Mouse (Mus musculus) midbrain, embryonic 11.5 days (tissue): ENCODE measurements around the gene Daw1. TPM values are rescaled to one million over a fixed set of nuclear protein-coding genes. Genes with fewer than 3 reads are reported as not detected.

ENCODE experiments used
- ATAC-seq: fragments of 200-750 bp; cut with Nextera tagmentation; 2 replicates; pipeline ENCODE4 v1.8.0; 2017; ENCODE audit warnings: moderate TSS enrichment, moderate library complexity; ENCODE audit not compliant: low FRiP score
- DNase-seq: peaks from one replicate; pipeline ENCODE4 v3.0.0; 2015; ENCODE audit warnings: low spot score; ENCODE audit errors: missing footprints
- H3K27ac ChIP-seq: fragments of 300-500 bp; sonication (generic); 2 replicates; pipeline ENCODE4 v1.5.1; 2014; ENCODE audit warnings: low read depth, low read length
- H3K27me3 ChIP-seq: fragments of 300-500 bp; sonication (generic); 2 replicates; pipeline ENCODE4 v1.6.1; 2014; ENCODE audit warnings: mild to moderate bottlenecking, low read length, moderate library complexity, mixed read lengths; ENCODE audit not compliant: control insufficient read depth, insufficient read depth
- H3K36me3 ChIP-seq: fragments of 300-500 bp; sonication (generic); 2 replicates; pipeline ENCODE4 v1.6.1; 2014; ENCODE audit warnings: mild to moderate bottlenecking, low read length, moderate library complexity, mixed read lengths; ENCODE audit not compliant: control insufficient read depth, insufficient read depth
- H3K4me1 ChIP-seq: fragments of 300-500 bp; sonication (generic); 2 replicates; pipeline ENCODE4 v1.6.1; 2014; ENCODE audit warnings: low read length; ENCODE audit not compliant: control insufficient read depth, insufficient read depth
- H3K4me2 ChIP-seq: fragments of 300-500 bp; sonication (generic); 2 replicates; pipeline ENCODE4 v1.6.1; 2014; ENCODE audit warnings: mild to moderate bottlenecking, moderate library complexity
- H3K4me3 ChIP-seq: fragments of 300-500 bp; sonication (generic); 2 replicates; pipeline ENCODE4 v1.5.1; 2014; ENCODE audit warnings: low read depth, low read length
- H3K9ac ChIP-seq: fragments of 300-500 bp; sonication (generic); 2 replicates; pipeline ENCODE4 v1.6.1; 2014; ENCODE audit warnings: low read length
- H3K9me3 ChIP-seq: fragments of 300-500 bp; sonication (generic); 2 replicates; pipeline ENCODE4 v1.6.1; 2016; ENCODE audit warnings: low read length; ENCODE audit not compliant: control insufficient read depth
- WGBS: fragments of 180-500 bp; shearing (Covaris S2); extraction: QIAGEN DNeasy Blood & Tissue Kit; methylation state at CpG from one replicate; pipeline ENCODE4 v1.1.7; 2014; 5-methylcytosine and 5-hydroxymethylcytosine counted together
- polyA plus RNA-seq: library from polyadenylated mRNA; unstranded; fragments of >200 nt; fragmentation: Nextera tagmentation; extraction: Ambion mirVana; gene quantifications from 2 replicates; pipeline ENCODE4 v1.2.1, GENCODE M21; 2014

The Daw1 gene
- polyA plus RNA-seq, 1 experiment from 2014 or later: 0.40 TPM

GRCm38 (mm10) chr1:83227946-83228345, 68.4 kb downstream of the Daw1 start:
- Histone ChIP-seq H3K4me3 (no peak overlapping the region), H3K4me2 (no peak overlapping the region), H3K4me1 (no peaks in the 10 kb centered on the region), H3K9ac (no peak overlapping the region), H3K9me3 (no peaks in the 10 kb centered on the region), H3K27ac (no peak overlapping the region), H3K27me3 (no peaks in the 10 kb centered on the region), H3K36me3 (no peaks in the 10 kb centered on the region)
- DNase-seq (no peak), ATAC-seq (no peak)
- WGBS: 92% methylated on average over 3 of the region's 3 CpGs

- no peaks in the 10 kb centered on the region for H3K4me1 ChIP-seq
- 75% methylated on average over 1 of the region's 1 CpGs for WGBS
Measured at GRCm38 (mm10) chr1:83248235-83248746, 88.7 kb downstream of the Daw1 start.

GRCm38 (mm10) chr1:83251746-83252145, 92.2 kb downstream of the Daw1 start:
- H3K4me1 ChIP-seq: no peaks in the 10 kb centered on the region
- H3K4me3 ChIP-seq: no peak overlapping the region
- H3K36me3 ChIP-seq: no peaks in the 10 kb centered on the region
- no peak for DNase-seq
- no peak for ATAC-seq
- no peak overlapping the region for H3K4me2 ChIP-seq
- H3K27me3 ChIP-seq: no peaks in the 10 kb centered on the region
- no peak overlapping the region for H3K9ac ChIP-seq
- no peak overlapping the region for H3K27ac ChIP-seq
- no peaks in the 10 kb centered on the region for H3K9me3 ChIP-seq
- whole genome bisulfite sequencing: 82% methylated on average over 1 of the region's 1 CpGs

More at GRCm38 (mm10) chr1:83248235-83248746, 88.7 kb downstream of the Daw1 start:
- no peaks in the 10 kb centered on the region for H3K27me3 ChIP-seq
- H3K36me3 ChIP-seq: no peaks in the 10 kb centered on the region
- H3K9ac ChIP-seq: no peak overlapping the region
- no peak overlapping the region for H3K4me3 ChIP-seq
- no peaks in the 10 kb centered on the region for H3K9me3 ChIP-seq
- DNase-seq (no peak), ATAC-seq (no peak)
- H3K4me2 ChIP-seq: no peak overlapping the region
- H3K27ac ChIP-seq: no peak overlapping the region

Other genes starting within 250 kb of the Daw1 start
- gene A030005L19Rik, start 246.4 kb upstream of the Daw1 start, polyA plus RNA-seq: 0.23 TPM in 1 of 2 replicates, not detected in the other
- gene A030014E15Rik, start 234.8 kb upstream of the Daw1 start, polyA plus RNA-seq: not detected in 2 replicates
- not detected in 2 replicates for gene Gm6217, start 228.4 kb upstream of the Daw1 start, polyA plus RNA-seq
- gene A030003K21Rik, start 216.4 kb upstream of the Daw1 start, polyA plus RNA-seq: not detected in 2 replicates
- not detected in 2 replicates for gene Gm7544, start 203.7 kb upstream of the Daw1 start, polyA plus RNA-seq
- gene Gm47955, start 199.5 kb upstream of the Daw1 start, polyA plus RNA-seq: not detected in 2 replicates
- gene Gm47959, start 159.2 kb upstream of the Daw1 start, polyA plus RNA-seq: not detected in 2 replicates
- gene Slc19a3, start 121.3 kb upstream of the Daw1 start, polyA plus RNA-seq: 0.33 and 0.83 TPM in 2 replicates
- gene Krtap28-10, start 117.3 kb upstream of the Daw1 start, polyA plus RNA-seq: not detected in 2 replicates
- gene Gm47969, start 114.8 kb upstream of the Daw1 start, polyA plus RNA-seq: not detected in 2 replicates
- not detected in 2 replicates for gene A030005K14Rik, start 100.4 kb upstream of the Daw1 start, polyA plus RNA-seq
- gene Krtap28-13, start 98.8 kb upstream of the Daw1 start, polyA plus RNA-seq: not detected in 2 replicates
- gene Ccl20, start 43.0 kb upstream of the Daw1 start, polyA plus RNA-seq: not detected in 2 replicates
- gene Sphkap, start 248.4 kb downstream of the Daw1 start, polyA plus RNA-seq: 0.98 and 1.0 TPM in 2 replicates